Mouse (Mus musculus) embryonic facial prominence, embryonic 14.5 days (tissue): ENCODE measurements around the gene Tsga13. TPM values are rescaled to one million over a fixed set of nuclear protein-coding genes. Genes with fewer than 3 reads are reported as not detected.
A peak's percentile ranks its signal among the peaks of the same experiment; 100 is the strongest.

Source experiments
- ATAC-seq: fragments of 200-750 bp; cut with Nextera tagmentation; 2 replicates; pipeline ENCODE4 v1.8.0; 2017; ENCODE audit warnings: low read depth, moderate number of reproducible peaks, moderate TSS enrichment
- DNase-seq: peaks from one replicate; pipeline ENCODE4 v3.0.0-alpha.2; 2015; ENCODE audit warnings: low spot score
- H3K27ac ChIP-seq: fragments of 300-500 bp; sonication (generic); replicated peaks from 2 replicates; pipeline ENCODE4 v1.5.1; 2014; ENCODE audit warnings: low read depth, mild to moderate bottlenecking, low read length, moderate library complexity
- H3K27me3 ChIP-seq: fragments of 300-500 bp; sonication (generic); replicated peaks from 2 replicates; pipeline ENCODE4 v1.6.1; 2014; ENCODE audit warnings: low read length; ENCODE audit not compliant: control insufficient read depth, insufficient read depth
- H3K36me3 ChIP-seq: fragments of 300-500 bp; sonication (generic); 2 replicates; pipeline ENCODE4 v1.6.1; 2014; ENCODE audit warnings: low read length, mixed read lengths; ENCODE audit not compliant: control insufficient read depth, insufficient read depth
- H3K4me1 ChIP-seq: fragments of 300-500 bp; sonication (generic); 2 replicates; pipeline ENCODE4 v1.6.1; 2014; ENCODE audit warnings: antibody characterized with exemption, low read length; ENCODE audit not compliant: control insufficient read depth, insufficient read depth
- H3K4me2 ChIP-seq: fragments of 300-500 bp; sonication (generic); 2 replicates; pipeline ENCODE4 v1.6.1; 2014; ENCODE audit warnings: low read depth, mild to moderate bottlenecking, low read length, moderate library complexity, mixed read lengths
- H3K4me3 ChIP-seq: fragments of 300-500 bp; sonication (generic); 2 replicates; pipeline ENCODE4 v1.5.1; 2014; ENCODE audit warnings: low read depth, mild to moderate bottlenecking, low read length
- H3K9ac ChIP-seq: fragments of 300-500 bp; sonication (generic); 2 replicates; pipeline ENCODE4 v1.6.1; 2014; ENCODE audit warnings: low read depth, mild to moderate bottlenecking, low read length, moderate library complexity, mixed read lengths
- H3K9me3 ChIP-seq: fragments of 300-500 bp; sonication (generic); 2 replicates; pipeline ENCODE4 v1.6.1; 2016; ENCODE audit warnings: low read length; ENCODE audit not compliant: control insufficient read depth
- WGBS: fragments of 180-500 bp; shearing (Covaris S2); extraction: QIAGEN DNeasy Blood & Tissue Kit; methylation state at CpG from one replicate; pipeline ENCODE4 v1.1.7; 2014; 5-methylcytosine and 5-hydroxymethylcytosine counted together
- polyA plus RNA-seq: library from polyadenylated mRNA; unstranded; fragments of >200 nt; fragmentation: Nextera tagmentation; extraction: Ambion mirVana; gene quantifications from 2 replicates; pipeline ENCODE4 v1.2.1, GENCODE M21; 2014

Tsga13 gene
- polyA plus RNA-seq, 1 experiment from 2014 or later, result 0.29 TPM

- WGBS, result 74% methylated on average over 4 of the region's 4 CpGs
- ATAC-seq, result no peak
- no peaks in the 10 kb centered on the region for H3K27me3 ChIP-seq
- no peak overlapping the region for H3K9ac ChIP-seq
- peak; percentile 9 for DNase-seq
- peaks cover 36% of the 10 kb centered on the region for H3K36me3 ChIP-seq
- no peak overlapping the region for H3K4me2 ChIP-seq
- no peak overlapping the region for H3K4me3 ChIP-seq
- no peaks in the 10 kb centered on the region for H3K4me1 ChIP-seq
- no peaks in the 10 kb centered on the region for H3K9me3 ChIP-seq
- H3K27ac ChIP-seq, result no peak overlapping the region
Observed at GRCm38 (mm10) chr6:30883491-30883890, 31.9 kb downstream of the Tsga13 start.

GRCm38 (mm10) chr6:30876661-30877060 lies 38.7 kb downstream of the Tsga13 start:
- DNase-seq, result peak; percentile 41
- Histone ChIP-seq H3K27me3 (no peaks in the 10 kb centered on the region), H3K9ac (no peak overlapping the region)

DNA sequence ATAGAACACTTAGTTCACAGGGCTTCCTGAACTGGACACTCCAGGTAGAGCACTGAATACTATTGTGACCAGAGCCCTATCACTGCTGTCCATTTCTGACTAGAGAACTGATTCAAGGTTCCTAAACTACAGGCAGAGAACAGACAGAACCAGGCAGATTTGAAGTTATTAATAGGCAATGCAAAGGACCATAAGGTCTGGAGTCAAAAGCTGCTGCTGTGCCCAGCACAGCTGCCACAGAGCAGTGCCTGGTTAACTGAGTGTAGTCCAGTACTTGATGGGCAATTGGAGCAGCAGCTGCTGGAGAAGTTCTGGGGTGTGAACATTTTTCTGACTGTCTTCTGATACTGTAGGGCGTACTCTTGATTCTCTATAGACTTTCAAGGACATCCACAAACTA lies 48.9 kb downstream of the Tsga13 start:
- Histone ChIP-seq H3K4me1 (no peaks in the 10 kb centered on the region), H3K36me3 (no peaks in the 10 kb centered on the region), H3K27me3 (no peaks in the 10 kb centered on the region), H3K4me2 (no peak overlapping the region), H3K4me3 (no peak overlapping the region), H3K9me3 (no peaks in the 10 kb centered on the region), H3K9ac (no peak overlapping the region), H3K27ac (no peak overlapping the region)
- DNase-seq (peak; percentile 16), ATAC-seq (no peak)
- WGBS, result 92% methylated on average over 1 of the region's 1 CpGs

More at GRCm38 (mm10) chr6:30876661-30877060, 38.7 kb downstream of the Tsga13 start:
- no peak overlapping the region for H3K4me3 ChIP-seq
- peaks cover 26% of the 10 kb centered on the region for H3K36me3 ChIP-seq
- H3K4me1 ChIP-seq, result no peaks in the 10 kb centered on the region
- ATAC-seq, result no peak
- H3K9me3 ChIP-seq, result no peaks in the 10 kb centered on the region
- no peak overlapping the region for H3K27ac ChIP-seq
- no peak overlapping the region for H3K4me2 ChIP-seq

DNA sequence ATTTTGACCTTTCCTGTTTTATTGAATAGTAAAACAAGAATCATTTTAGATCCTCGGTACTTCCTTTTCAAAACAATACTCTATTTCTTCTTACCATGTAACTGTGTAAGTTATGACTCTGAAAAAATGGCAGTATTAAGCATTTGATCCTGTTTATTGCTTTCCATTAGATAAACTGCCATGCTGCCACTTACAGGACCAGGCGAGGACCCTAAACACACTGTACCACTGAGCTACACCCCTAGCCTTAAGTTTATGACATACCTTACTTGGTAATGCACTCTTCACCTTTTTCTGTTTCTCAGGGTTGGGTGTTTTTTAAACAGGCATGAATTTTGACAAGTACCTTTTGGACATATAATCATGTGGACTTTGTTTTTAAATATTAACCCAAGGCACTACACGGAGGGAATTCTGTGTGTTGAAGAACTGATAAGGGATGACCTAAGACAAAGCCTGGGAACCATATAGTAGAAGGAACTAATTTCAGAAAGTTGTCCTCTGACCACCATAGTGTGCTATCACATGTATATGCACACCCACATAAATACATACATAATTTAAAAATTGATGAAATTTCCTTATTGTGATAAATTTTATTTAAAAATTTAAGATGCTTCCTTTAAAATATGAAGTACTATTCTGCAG lies 50.2 kb downstream of the Tsga13 start:
- no peak for DNase-seq
- Histone ChIP-seq H3K4me3 (no peak overlapping the region), H3K9me3 (no peaks in the 10 kb centered on the region), H3K36me3 (no peaks in the 10 kb centered on the region), H3K27me3 (no peaks in the 10 kb centered on the region), H3K9ac (no peak overlapping the region), H3K27ac (no peak overlapping the region), H3K4me1 (no peaks in the 10 kb centered on the region), H3K4me2 (no peak overlapping the region)
- no peak for ATAC-seq
- WGBS, result 86% methylated on average over 3 of the region's 3 CpGs

DNA sequence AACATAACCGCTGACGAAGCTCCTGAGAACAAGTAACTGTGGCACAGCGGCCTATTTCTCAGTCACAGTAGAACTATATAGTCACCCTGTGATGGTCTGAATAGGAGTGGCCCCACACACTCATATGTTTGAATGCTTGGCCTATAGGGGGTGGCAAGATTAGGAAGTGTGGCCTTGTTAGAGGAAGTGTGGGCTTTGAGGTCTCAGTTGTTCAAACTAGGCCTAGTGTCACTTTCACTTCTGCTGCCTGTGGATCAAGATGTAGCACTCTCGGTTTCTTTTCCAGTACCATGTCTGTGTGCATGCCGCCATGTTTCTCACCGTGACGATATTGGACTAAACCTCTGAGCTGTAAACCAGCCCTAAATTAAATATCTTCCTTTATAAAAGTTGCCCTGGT lies 59.4 kb downstream of the Tsga13 start:
- Histone ChIP-seq H3K9me3 (no peaks in the 10 kb centered on the region), H3K4me2 (no peak overlapping the region), H3K36me3 (peaks cover 28% of the 10 kb centered on the region), H3K9ac (no peak overlapping the region), H3K4me1 (no peaks in the 10 kb centered on the region), H3K4me3 (no peak overlapping the region), H3K27me3 (no peaks in the 10 kb centered on the region), H3K27ac (no peak overlapping the region)
- DNase-seq, result no peak
- WGBS, result 98% methylated on average over 7 of the region's 7 CpGs
- no peak for ATAC-seq

DNA sequence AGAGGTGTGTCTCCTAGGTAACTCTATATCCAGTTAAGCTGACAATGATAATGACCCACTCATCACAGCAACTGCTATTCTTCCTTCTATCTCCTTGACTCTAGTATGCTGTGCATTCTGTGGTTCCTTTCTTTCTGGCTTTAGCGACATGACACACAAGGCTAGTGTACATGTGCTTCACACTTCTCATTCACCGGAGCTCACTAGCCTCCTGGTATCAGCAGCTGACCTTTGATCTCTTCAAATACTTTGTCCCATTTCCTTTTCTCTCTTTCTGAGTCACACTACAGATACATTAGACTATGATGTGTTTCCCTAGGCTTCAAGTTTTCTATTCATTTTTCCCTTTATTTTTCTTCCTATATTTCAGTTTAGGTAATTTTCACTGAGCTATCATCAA lies 60.2 kb downstream of the Tsga13 start:
- WGBS, result 80% methylated on average over 2 of the region's 2 CpGs
- Histone ChIP-seq H3K27me3 (no peaks in the 10 kb centered on the region), H3K4me3 (no peak overlapping the region), H3K9me3 (no peaks in the 10 kb centered on the region), H3K4me2 (no peak overlapping the region), H3K36me3 (peaks cover 28% of the 10 kb centered on the region), H3K4me1 (no peaks in the 10 kb centered on the region), H3K9ac (no peak overlapping the region), H3K27ac (no peak overlapping the region)
- ATAC-seq, result no peak
- DNase-seq, result no peak

DNA sequence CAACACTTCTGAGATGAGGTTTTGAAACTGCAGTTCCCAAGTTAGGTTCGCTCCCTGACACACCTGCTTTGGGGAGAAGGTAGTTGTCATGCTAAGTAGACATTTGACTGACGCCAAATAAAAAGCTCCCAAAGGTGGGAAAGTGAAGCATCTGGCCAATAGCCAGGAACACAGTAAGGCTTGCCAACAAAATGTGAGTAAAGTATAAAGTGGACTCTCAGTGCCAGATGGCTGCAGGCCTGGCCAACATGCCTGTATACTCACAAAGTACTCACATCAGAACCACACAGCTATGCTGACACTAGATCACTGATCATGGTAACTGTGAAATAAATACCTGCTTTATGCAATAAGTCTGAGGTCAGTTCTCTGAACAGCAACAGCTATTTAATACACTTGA lies 65.6 kb downstream of the Tsga13 start:
- WGBS, result 63% methylated on average over 2 of the region's 2 CpGs
- no peak overlapping the region for H3K9ac ChIP-seq

More for the DNA sequence above, 65.6 kb downstream of the Tsga13 start:
- Histone ChIP-seq H3K4me2 (no peak overlapping the region), H3K27me3 (no peaks in the 10 kb centered on the region), H3K4me3 (no peak overlapping the region), H3K27ac (no peak overlapping the region), H3K36me3 (peaks cover 7% of the 10 kb centered on the region; the same call in 1 of the 2 replicates), H3K4me1 (no peaks in the 10 kb centered on the region), H3K9me3 (0 out of 2 replicates have a peak, but pooled peaks cover 3% of the 10 kb centered on the region)
- ATAC-seq (no peak), DNase-seq (peak; percentile 43)

Other genes starting within 250 kb of the Tsga13 start
- gene Cep41, start 221.8 kb downstream of the Tsga13 start, polyA plus RNA-seq, result 38.6 and 44.3 TPM in 2 replicates
- 2,046 and 2,257 TPM in 2 replicates for gene Mest, start 192.0 kb downstream of the Tsga13 start, polyA plus RNA-seq
- 29.0 and 31.3 TPM in 2 replicates for gene Copg2, start 18.8 kb downstream of the Tsga13 start, polyA plus RNA-seq
- 15.0 and 18.6 TPM in 2 replicates for gene Klf14, start 43.5 kb upstream of the Tsga13 start, polyA plus RNA-seq